Mouse (Mus musculus) liver, postnatal 0 days (tissue): ENCODE data around the gene Bdh2. TPM values are rescaled to one million over a fixed set of nuclear protein-coding genes. Genes with fewer than 3 reads are reported as not detected.

Experiments used
- ATAC-seq: fragments of 200-750 bp; cut with Nextera tagmentation; 2 replicates; pipeline ENCODE4 v1.8.0; 2017; ENCODE audit warnings: mild to moderate bottlenecking, moderate library complexity
- DNase-seq: peaks from one replicate; pipeline ENCODE4 v3.0.0-alpha.2; 2016
- H3K27ac ChIP-seq: fragments of 300-500 bp; sonication (generic); 2 replicates; pipeline ENCODE4 v1.5.1; 2014; ENCODE audit warnings: antibody characterized with exemption, moderate library complexity, mild to moderate bottlenecking, low read depth
- H3K27me3 ChIP-seq: fragments of 300-500 bp; sonication (generic); 2 replicates; pipeline ENCODE4 v1.6.1; 2014; ENCODE audit warnings: low read length, control low read depth, mixed read lengths; ENCODE audit not compliant: insufficient read depth
- H3K36me3 ChIP-seq: fragments of 300-500 bp; sonication (generic); replicated peaks from 2 replicates; pipeline ENCODE4 v1.6.1; 2014; ENCODE audit warnings: mild to moderate bottlenecking, control low read depth, low read length, moderate library complexity, mixed read lengths; ENCODE audit not compliant: insufficient read depth
- H3K4me1 ChIP-seq: fragments of 300-500 bp; sonication (generic); 2 replicates; pipeline ENCODE4 v1.6.1; 2014; ENCODE audit warnings: antibody characterized with exemption, mild to moderate bottlenecking, control low read depth; ENCODE audit not compliant: insufficient read depth
- H3K4me2 ChIP-seq: fragments of 300-500 bp; sonication (generic); 2 replicates; pipeline ENCODE4 v1.6.1; 2014; ENCODE audit warnings: low read depth, mild to moderate bottlenecking, low read length, moderate library complexity, mixed read lengths
- H3K4me3 ChIP-seq: fragments of 300-500 bp; sonication (generic); 2 replicates; pipeline ENCODE4 v1.5.1; 2014; ENCODE audit warnings: low read depth, low read length
- H3K9ac ChIP-seq: fragments of 300-500 bp; sonication (generic); replicated peaks from 2 replicates; pipeline ENCODE4 v1.6.1; 2014; ENCODE audit warnings: mild to moderate bottlenecking, moderate library complexity
- H3K9me3 ChIP-seq: fragments of 300-500 bp; sonication (generic); 2 replicates; pipeline ENCODE4 v1.6.1; 2016; ENCODE audit warnings: mild to moderate bottlenecking, control low read depth, low read length, mixed read lengths
- CTCF ChIP-seq: sonication (generic); IDR thresholded peaks from 2 replicates; pipeline ENCODE4 v1.5.1; 2016; ENCODE audit warnings: antibody characterized with exemption, low read depth
- EP300 ChIP-seq: IDR thresholded peaks from 2 replicates; pipeline ENCODE4 v1.6.1; 2016; ENCODE audit warnings: antibody characterized with exemption, low read depth, mild to moderate bottlenecking
- WGBS: fragments of 180-500 bp; shearing (Covaris S2); extraction: QIAGEN DNeasy Blood & Tissue Kit; methylation state at CpG from one replicate; pipeline ENCODE4 v1.1.7; 2014; ENCODE audit not compliant: insufficient replicate concordance; 5-methylcytosine and 5-hydroxymethylcytosine counted together
- polyA plus RNA-seq: library from polyadenylated mRNA; unstranded; fragments of >200 nt; fragmentation: Nextera tagmentation; extraction: Ambion mirVana; gene quantifications from 2 replicates; pipeline ENCODE4 v1.2.1, GENCODE M21; 2015

Gene Bdh2
- polyA plus RNA-seq, 1 experiment from 2014 or later = 0.67 TPM

GRCm38 (mm10) chr3:135280160-135280559 is 861 bp upstream of the Bdh2 start:
- no peak overlapping the region for H3K4me2 ChIP-seq
- H3K4me1 ChIP-seq = no peaks in the 10 kb centered on the region
- no peak for TF ChIP-seq CTCF
- TF ChIP-seq EP300 = no peak
- H3K36me3 ChIP-seq = no peaks in the 10 kb centered on the region
- DNase-seq (no peak), ATAC-seq (no peak)
- no peak overlapping the region for H3K27ac ChIP-seq
- H3K9me3 ChIP-seq = peaks cover 4% of the 10 kb centered on the region; the same call in 1 of the 2 replicates
- H3K9ac ChIP-seq = no peak overlapping the region
- H3K4me3 ChIP-seq = no peak overlapping the region
- WGBS = 51% methylated on average over 4 of the region's 4 CpGs
- H3K27me3 ChIP-seq = no peaks in the 10 kb centered on the region

GRCm38 (mm10) chr3:135281701-135282100 is 680 bp downstream of the Bdh2 start:
- TF ChIP-seq EP300 = no peak
- no peak for TF ChIP-seq CTCF
- H3K4me2 ChIP-seq = no peak overlapping the region
- no peaks in the 10 kb centered on the region for H3K27me3 ChIP-seq
- ATAC-seq = no peak
- no peak overlapping the region for H3K27ac ChIP-seq
- 75% methylated on average over 8 of the region's 8 CpGs for WGBS
- H3K9me3 ChIP-seq = peaks cover 4% of the 10 kb centered on the region; the same call in 1 of the 2 replicates
- no peak overlapping the region for H3K4me3 ChIP-seq
- H3K9ac ChIP-seq = no peak overlapping the region
- H3K36me3 ChIP-seq = no peaks in the 10 kb centered on the region
- no peak for DNase-seq
- H3K4me1 ChIP-seq = no peaks in the 10 kb centered on the region

GRCm38 (mm10) chr3:135285256-135285655 is 4.2 kb downstream of the Bdh2 start:
- Histone ChIP-seq H3K9me3 (no peaks in the 10 kb centered on the region), H3K4me2 (no peak overlapping the region), H3K4me3 (no peak overlapping the region), H3K36me3 (no peaks in the 10 kb centered on the region), H3K27me3 (no peaks in the 10 kb centered on the region), H3K9ac (no peak overlapping the region), H3K4me1 (no peaks in the 10 kb centered on the region), H3K27ac (no peak overlapping the region)
- no peak for TF ChIP-seq EP300
- TF ChIP-seq CTCF = no peak
- WGBS = 81% methylated on average over 11 of the region's 11 CpGs
- DNase-seq = no peak
- ATAC-seq = no peak

- no peak for TF ChIP-seq CTCF
- TF ChIP-seq EP300 = no peak
- ATAC-seq (no peak), DNase-seq (no peak)
- Histone ChIP-seq H3K27ac (no peak overlapping the region), H3K4me2 (no peak overlapping the region), H3K36me3 (no peaks in the 10 kb centered on the region), H3K4me3 (no peak overlapping the region), H3K9me3 (no peaks in the 10 kb centered on the region), H3K4me1 (no peaks in the 10 kb centered on the region), H3K27me3 (no peaks in the 10 kb centered on the region), H3K9ac (no peak overlapping the region)
- WGBS = 75% methylated on average over 3 of the region's 3 CpGs
These were observed 4.8 kb downstream of the Bdh2 start for GRCm38 (mm10) chr3:135285807-135286206.

GRCm38 (mm10) chr3:135288138-135288750 is 7.2 kb downstream of the Bdh2 start:
- no peak overlapping the region for H3K4me2 ChIP-seq
- DNase-seq = no peak
- H3K27me3 ChIP-seq = no peaks in the 10 kb centered on the region
- H3K4me3 ChIP-seq = no peak overlapping the region
- peak; percentile 27; the same call in 1 of the 2 replicates for ATAC-seq
- TF ChIP-seq CTCF = no peak
- 0 out of 2 replicates have a peak, but pooled peaks have one; percentile 2 for TF ChIP-seq EP300
- no peak overlapping the region for H3K9ac ChIP-seq
- 55% methylated on average over 8 of the region's 8 CpGs for WGBS
- H3K4me1 ChIP-seq = no peaks in the 10 kb centered on the region
- no peaks in the 10 kb centered on the region for H3K9me3 ChIP-seq
- H3K36me3 ChIP-seq = no peaks in the 10 kb centered on the region
- no peak overlapping the region for H3K27ac ChIP-seq

- H3K27me3 ChIP-seq = no peaks in the 10 kb centered on the region
- 82% methylated on average over 1 of the region's 1 CpGs for WGBS
- no peaks in the 10 kb centered on the region for H3K4me1 ChIP-seq
- no peak for ATAC-seq
- H3K27ac ChIP-seq = no peak overlapping the region
- TF ChIP-seq CTCF (no peak), EP300 (no peak)
- DNase-seq = no peak
- H3K9ac ChIP-seq = no peak overlapping the region
- H3K9me3 ChIP-seq = no peaks in the 10 kb centered on the region
- H3K4me2 ChIP-seq = no peak overlapping the region
- H3K36me3 ChIP-seq = no peaks in the 10 kb centered on the region
- no peak overlapping the region for H3K4me3 ChIP-seq
These were observed 8.1 kb downstream of the Bdh2 start for GRCm38 (mm10) chr3:135289148-135289547.
